9 mouse cellular contexts compared by ENCODE assay signal in genomic region chr4:55208386-55209345, GRCm38 (mm10).
DNase-seq lines count a peak whose midpoint lies in the region; ATAC-seq lines count a peak whose summit lies in the region.
"Had no signal": no experiment of that assay in that cellular context is flagged by ENCODE, and none has a peak within 500 bp of the region (broad histone marks: within the 10 kb centered on the region; RNA-seq: fewer than 3 reads in every experiment).

No protein-coding gene starts in this region.

- H3K9ac ChIP-seq in heart, embryonic 15.5 days: no peak overlapping the region
- H3K9ac ChIP-seq in forebrain, embryonic 16.5 days (replicated peaks; ENCODE audit: low read depth, low read length): 0 out of 2 replicates have a peak overlapping the region, but pooled peaks have one; percentile 7
- no peak overlapping the region for H3K9ac ChIP-seq in midbrain, embryonic 15.5 days

- WGBS in heart, embryonic 15.5 days: 21% methylated on average over 21 of the region's 21 CpGs
- 4% methylated on average over 21 of the region's 21 CpGs for WGBS in forebrain, embryonic 16.5 days
- WGBS in midbrain, embryonic 15.5 days: 5% methylated on average over 21 of the region's 21 CpGs

- H3K4me1 ChIP-seq in heart, embryonic 15.5 days (replicated peaks): peaks cover 9% of the 10 kb centered on the region; the same call in 1 of the 2 replicates
- peaks cover 19% of the 10 kb centered on the region for H3K4me1 ChIP-seq in forebrain, embryonic 16.5 days (replicated peaks; ENCODE audit: control insufficient read depth, insufficient read depth, low read length)
- peaks cover 13% of the 10 kb centered on the region for H3K4me1 ChIP-seq in midbrain, embryonic 15.5 days

- H3K27me3 ChIP-seq in heart, embryonic 15.5 days: no peaks in the 10 kb centered on the region
- no peaks in the 10 kb centered on the region for H3K27me3 ChIP-seq in forebrain, embryonic 16.5 days (replicated peaks; ENCODE audit: control insufficient read depth, insufficient read depth, low read length)
- no peaks in the 10 kb centered on the region; the same call in 1 of the 2 replicates for H3K27me3 ChIP-seq in midbrain, embryonic 15.5 days (replicated peaks)
- H3K27me3 ChIP-seq: CH12.LX had no signal

- H3K4me3 ChIP-seq in heart, embryonic 15.5 days: peak overlapping the region; percentile 8; the same call in 1 of the 2 replicates
- no peak overlapping the region for H3K4me3 ChIP-seq in forebrain, embryonic 16.5 days (replicated peaks; ENCODE audit: low read length)
- H3K4me3 ChIP-seq in midbrain, embryonic 15.5 days: no peak overlapping the region

- H3K9me3 ChIP-seq in heart, embryonic 15.5 days (replicated peaks): no peaks in the 10 kb centered on the region
- no peaks in the 10 kb centered on the region for H3K9me3 ChIP-seq in forebrain, embryonic 16.5 days (ENCODE audit: control insufficient read depth, low read length)
- no peaks in the 10 kb centered on the region for H3K9me3 ChIP-seq in midbrain, embryonic 15.5 days

- intact Hi-C loops in heart, postnatal 25 days (cut with DNase I): loop anchor here (1.0 kb wide), 1 partner anchor 12 kb away; no protein-coding TSS in a partner anchor
- intact Hi-C loops in left cerebral cortex, postnatal 25 days (cut with DNase I): no loop called here

- H3K36me3 ChIP-seq in heart, embryonic 15.5 days: no peaks in the 10 kb centered on the region
- no peaks in the 10 kb centered on the region for H3K36me3 ChIP-seq in forebrain, embryonic 16.5 days (ENCODE audit: control insufficient read depth, insufficient read depth)
- no peaks in the 10 kb centered on the region for H3K36me3 ChIP-seq in midbrain, embryonic 15.5 days (replicated peaks)

- peak overlapping the region; percentile 42 for H3K4me2 ChIP-seq in heart, embryonic 15.5 days
- H3K4me2 ChIP-seq in forebrain, embryonic 16.5 days (ENCODE audit: low read length): peak overlapping the region; percentile 32
- peak overlapping the region; percentile 24 for H3K4me2 ChIP-seq in midbrain, embryonic 15.5 days

- no peak for DNase-seq in heart, postnatal 25 days (ENCODE audit: low spot score)
- peak; percentile 46 for DNase-seq in adrenal gland, postnatal 10 days
- DNase-seq in gastrocnemius, postnatal 10 days: no peak
- no peak for DNase-seq in right cerebral cortex, adult 18-20 months
- DNase-seq in left cerebral cortex, postnatal 25 days (ENCODE audit: low spot score in 2 of 2): no peak

- no peak overlapping the region for H3K27ac ChIP-seq in heart, embryonic 15.5 days
- H3K27ac ChIP-seq in forebrain, embryonic 16.5 days (ENCODE audit: low read length): no peak overlapping the region
- peak overlapping the region; percentile 43; the same call in 1 of the 2 replicates for H3K27ac ChIP-seq in midbrain, embryonic 15.5 days

- no peak for ATAC-seq in heart, embryonic 15.5 days (replicated peaks; ENCODE audit: insufficient number of reproducible peaks, insufficient read depth, low FRiP score, low read depth)
- ATAC-seq in forebrain, embryonic 16.5 days: peak; percentile 79
- peak; percentile 86 for ATAC-seq in midbrain, embryonic 15.5 days (replicated peaks)
